7 mouse cellular contexts compared by ENCODE assay signal in genomic region chr6:72956199-72957092, GRCm38 (mm10). TPM values are rescaled to one million over a fixed set of nuclear protein-coding genes. Genes with fewer than 3 reads are reported as not detected.
DNase-seq lines count a peak whose midpoint lies in the region; ATAC-seq and TF ChIP-seq lines count a peak whose summit lies in the region.

No protein-coding gene starts in this region.

- no peaks in the 10 kb centered on the region for H3K36me3 ChIP-seq in ES-E14 (ENCODE audit: control insufficient read depth, insufficient read depth, low read length, poor library complexity, severe bottlenecking)
- H3K36me3 ChIP-seq in heart, embryonic 11.5 days (ENCODE audit: control insufficient read depth, insufficient read depth, low read length) = no peaks in the 10 kb centered on the region

- peak; percentile 57 for ATAC-seq in heart, embryonic 11.5 days (replicated peaks; ENCODE audit: insufficient number of reproducible peaks, low FRiP score, low TSS enrichment)
- ATAC-seq in megakaryocyte progenitor cell, adult 5-6 weeks (replicated peaks; ENCODE audit: poor library complexity) = peak; percentile 60

- DNase-seq in CD4-positive helper T cell, adult 2 months (ENCODE audit: low read depth, low spot score) = peak; percentile 87
- DNase-seq in ES-E14 (ENCODE audit: low read depth, low spot score) = peak; percentile 80
- DNase-seq in embryo, embryonic 10 days (ENCODE audit: low spot score) = peak; percentile 91
- peak; percentile 61 to 64 for DNase-seq in kidney, postnatal 4 days
- peak; percentile 68 for DNase-seq in spleen, adult 18-20 months

- H3K4me1 ChIP-seq in ES-E14 (ENCODE audit: control insufficient read depth in 2 of 2, insufficient read depth in 2 of 2, low read length in 2 of 2, poor library complexity in 1 of 2) = peaks cover 9 to 11% of the 10 kb centered on the region in 2 experiments
- peaks cover 14% of the 10 kb centered on the region for H3K4me1 ChIP-seq in heart, embryonic 11.5 days (ENCODE audit: control insufficient read depth, insufficient read depth, low read length)

- H3K4me2 ChIP-seq in heart, embryonic 11.5 days = peak overlapping the region; percentile 86

- H3K27me3 ChIP-seq in heart, embryonic 11.5 days (ENCODE audit: control insufficient read depth, insufficient read depth, low read length) = no peaks in the 10 kb centered on the region

- H3K9me3 ChIP-seq in ES-E14 (ENCODE audit: control insufficient read depth, insufficient read depth, low read depth, low read length) = no peaks in the 10 kb centered on the region
- H3K9me3 ChIP-seq in heart, embryonic 11.5 days (replicated peaks; ENCODE audit: control insufficient read depth, low read length) = no peaks in the 10 kb centered on the region

- peak overlapping the region; percentile 81 to 96 for H3K4me3 ChIP-seq in ES-E14 (ENCODE audit: insufficient read depth in 1 of 2, low read depth in 1 of 2, low read length in 2 of 2, poor library complexity in 1 of 2, severe bottlenecking in 1 of 2)
- H3K4me3 ChIP-seq in heart, embryonic 11.5 days (ENCODE audit: low read depth, low read length) = peak overlapping the region; percentile 80

- peak overlapping the region; percentile 80; the same call in 1 of the 2 replicates for H3K9ac ChIP-seq in ES-E14 (ENCODE audit: insufficient read depth, low read depth, low read length, poor library complexity, severe bottlenecking)
- peak overlapping the region; percentile 98 for H3K9ac ChIP-seq in heart, embryonic 11.5 days (ENCODE audit: low read depth, low read length)

- H3K27ac ChIP-seq in ES-E14 (ENCODE audit: insufficient read depth, low read depth, low read length, poor library complexity, severe bottlenecking) = peak overlapping the region; percentile 75
- H3K27ac ChIP-seq in heart, embryonic 11.5 days (ENCODE audit: low read depth, low read length) = peak overlapping the region; percentile 15; the same call in 1 of the 2 replicates

- in situ Hi-C loops in ES-E14 (cut with MboI; ENCODE audit: low sequenced_read_pairs in 2 of 2, unreplicated experiment in 2 of 2) = no loop called here

- 6% methylated on average over 15 of the region's 15 CpGs for WGBS in heart, embryonic 11.5 days (ENCODE audit: insufficient replicate concordance)

TF ChIP-seq in ES-E14, 5 proteins besides CTCF, POLR2A, EP300 and RAD21:
- TF ChIP-seq ZC3H11A (IDR thresholded peaks at IDR 0.05; ENCODE audit: borderline replicate concordance, low read depth, low read length) = no peak
- no peak for TF ChIP-seq MAFK (IDR thresholded peaks at IDR 0.05; ENCODE audit: insufficient read depth, low read depth, low read length)
- no peak for TF ChIP-seq HCFC1 (IDR thresholded peaks at IDR 0.05; ENCODE audit: borderline replicate concordance, insufficient read depth, low read length)
- TF ChIP-seq ZNF384 (IDR thresholded peaks at IDR 0.05; ENCODE audit: low read depth, low read length) = no peak
- no peak; the same call in 1 of the 2 replicates for TF ChIP-seq CHD2 (IDR thresholded peaks at IDR 0.05; ENCODE audit: low read depth, low read length)

RNA-seq across cellular contexts. Expression of gene Tmsb10, which starts 2.1 kb away (rescaled TPM):
- 430 and 651 TPM in 2 replicates for total RNA-seq in ES-E14 (2012; rRNA removed)
- 1,975 and 2,031 TPM in 2 replicates for polyA plus RNA-seq in heart, embryonic 11.5 days (2014; fragmentation: Nextera tagmentation; extraction: Ambion mirVana)
- total RNA-seq in megakaryocyte progenitor cell, adult 5-6 weeks (2015) = 582 and 635 TPM in 2 replicates
- 351 and 372 TPM in 2 replicates for total RNA-seq in megakaryocyte progenitor cell, adult 5-6 weeks (2017)

RNA-seq across cellular contexts. Expression of gene Kcmf1, which starts 56.7 kb away (rescaled TPM):
- 101 and 122 TPM in 2 replicates for total RNA-seq in ES-E14 (2012; rRNA removed)
- polyA plus RNA-seq in heart, embryonic 11.5 days (2014; fragmentation: Nextera tagmentation; extraction: Ambion mirVana) = 44.7 and 46.1 TPM in 2 replicates
- total RNA-seq in megakaryocyte progenitor cell, adult 5-6 weeks (2015) = 60.0 and 63.8 TPM in 2 replicates
- 105 and 113 TPM in 2 replicates for total RNA-seq in megakaryocyte progenitor cell, adult 5-6 weeks (2017)

Comparison
In these comparisons a context has a peak if more than half of its experiments do, and no peak if none do; other contexts are left out.
1. Peak in every context shown above with its lines: DNase-seq, ATAC-seq, H3K4me3 ChIP-seq and H3K27ac ChIP-seq.